Mouse (Mus musculus) liver, adult (tissue): Measurements from ENCODE around the gene Srebf1.

Experiments
- GATA4 ChIP-seq: IDR thresholded peaks from 2 replicates; pipeline ENCODE4 v1.6.1; 2014; ENCODE audit warnings: mild to moderate bottlenecking, low read length; ENCODE audit not compliant: insufficient replicate concordance

Gene Srebf1

GRCm38 (mm10) chr11:60182741-60183140 is 39.6 kb downstream of the Srebf1 start:
- no peak for TF ChIP-seq GATA4

DNA sequence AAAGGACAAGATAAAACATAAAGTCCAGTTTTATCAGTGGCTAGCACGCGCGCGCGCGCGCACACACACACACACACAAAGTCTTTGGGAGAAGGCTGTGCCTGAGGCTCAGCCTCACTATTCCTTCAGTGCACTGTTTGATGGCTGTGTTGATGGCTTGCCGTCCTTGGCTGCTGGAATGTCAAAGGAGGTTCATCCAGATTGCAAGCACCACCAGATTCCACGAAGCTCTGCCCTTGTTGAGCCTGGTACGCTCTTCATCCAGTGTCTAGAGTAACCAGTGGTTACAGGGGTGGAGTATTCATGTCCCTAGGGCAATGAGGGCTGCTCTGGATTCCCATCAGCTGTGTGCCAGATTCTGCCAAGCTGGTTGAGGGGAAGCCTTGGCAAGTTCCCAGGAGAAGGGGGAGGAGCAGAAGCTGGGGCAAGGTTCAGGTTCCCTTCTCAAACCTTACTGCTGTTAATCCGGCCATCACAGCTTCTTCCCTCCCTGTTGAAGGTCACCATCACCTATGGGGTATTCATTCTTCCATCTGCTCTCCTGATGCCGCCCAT is 40.2 kb downstream of the Srebf1 start:
- TF ChIP-seq GATA4: no peak

- TF ChIP-seq GATA4: no peak
These were observed 43.9 kb downstream of the Srebf1 start for GRCm38 (mm10) chr11:60178506-60178905.

DNA sequence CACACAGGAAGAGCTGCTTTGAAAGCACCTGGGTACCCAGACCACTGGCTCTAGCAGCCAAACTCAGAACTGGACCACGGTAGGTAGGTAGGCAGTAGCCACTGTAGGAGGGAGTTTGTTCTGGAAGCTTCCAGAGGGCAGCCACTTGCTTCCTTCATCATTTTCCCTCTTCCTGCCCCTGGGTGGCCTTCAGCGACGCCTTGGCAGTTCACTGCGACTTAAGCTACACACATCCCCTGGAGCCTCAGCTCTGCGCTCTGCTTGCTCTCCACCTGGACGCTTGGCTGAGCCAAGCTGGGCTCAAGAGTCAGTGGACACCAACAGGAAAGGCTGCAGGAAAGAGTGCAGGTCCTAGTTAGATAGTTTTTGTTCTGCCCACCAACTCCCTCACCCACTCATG is 44.4 kb downstream of the Srebf1 start:
- TF ChIP-seq GATA4: no peak

- TF ChIP-seq GATA4: no peak
These were observed 45.3 kb downstream of the Srebf1 start for GRCm38 (mm10) chr11:60176975-60177657.

- no peak for TF ChIP-seq GATA4
These were observed 46.0 kb downstream of the Srebf1 start for GRCm38 (mm10) chr11:60176182-60176974.

DNA sequence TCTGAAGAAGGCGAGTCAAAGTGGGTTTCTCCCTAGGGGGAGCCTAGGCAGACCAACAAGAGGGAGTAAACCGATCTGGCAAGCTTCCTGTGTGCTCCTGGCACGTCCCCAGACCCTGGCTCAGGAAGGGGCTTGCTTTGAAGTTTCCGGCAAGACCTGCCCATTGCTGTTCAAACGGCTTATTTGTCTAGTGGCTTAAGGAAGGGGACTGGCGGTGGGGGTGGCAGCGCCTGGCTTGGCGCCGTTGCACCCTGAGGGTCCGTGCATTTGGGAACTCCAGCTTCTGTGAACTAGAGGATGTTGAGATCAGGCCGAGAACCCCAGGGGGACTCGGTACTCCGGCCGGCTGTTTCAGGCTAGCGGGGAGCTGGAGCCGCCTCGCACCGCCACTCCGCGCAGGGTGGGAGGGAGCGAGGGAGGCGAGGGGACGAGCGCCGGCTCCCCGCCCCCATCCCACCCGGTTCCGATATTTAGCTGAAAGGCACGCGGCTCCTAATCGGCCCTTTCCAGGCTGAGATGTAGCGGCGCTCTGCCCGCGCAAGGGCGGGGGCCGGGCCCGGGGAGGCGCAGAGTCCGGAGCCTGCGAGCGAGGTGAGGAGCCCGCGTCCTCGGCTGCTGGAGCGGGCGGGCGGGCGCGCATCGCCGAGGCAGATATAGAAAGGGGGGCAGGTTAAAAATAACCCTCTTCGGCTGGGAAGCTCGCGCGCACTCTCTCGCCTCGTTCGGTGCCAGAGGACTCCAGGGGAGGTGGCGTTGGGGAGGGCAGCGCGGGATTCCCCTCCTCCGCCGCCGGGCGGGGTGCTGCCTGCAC is 46.8 kb downstream of the Srebf1 start:
- TF ChIP-seq GATA4: no peak

DNA sequence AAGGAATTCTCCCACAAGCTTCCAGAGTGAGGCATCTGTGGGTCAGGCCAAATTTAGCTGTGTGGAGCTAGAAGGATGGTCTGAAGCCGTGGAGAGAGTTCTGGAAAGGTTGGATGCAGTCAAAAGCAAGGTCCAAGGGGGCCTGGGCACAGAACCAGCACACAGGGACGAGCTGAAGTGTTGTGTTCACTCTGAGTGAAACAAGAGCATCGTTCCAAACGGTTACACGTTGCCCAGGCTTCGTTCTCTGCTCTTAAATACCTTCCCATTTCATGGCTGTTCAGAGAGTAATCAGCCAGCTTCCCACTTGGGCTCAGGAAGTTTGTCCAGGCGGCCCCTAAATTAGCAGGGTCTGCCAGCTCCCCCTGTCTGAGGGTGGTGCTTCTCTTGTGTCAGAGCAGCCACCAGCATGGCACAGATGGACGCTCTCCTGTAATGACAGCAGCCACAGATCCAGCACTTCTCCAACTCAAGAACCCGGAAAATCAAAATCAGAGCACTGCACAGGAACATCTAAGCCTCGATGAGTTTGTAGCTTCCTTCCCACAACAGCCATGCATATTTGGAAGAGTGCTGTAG is 48.7 kb downstream of the Srebf1 start:
- TF ChIP-seq GATA4: no peak

DNA sequence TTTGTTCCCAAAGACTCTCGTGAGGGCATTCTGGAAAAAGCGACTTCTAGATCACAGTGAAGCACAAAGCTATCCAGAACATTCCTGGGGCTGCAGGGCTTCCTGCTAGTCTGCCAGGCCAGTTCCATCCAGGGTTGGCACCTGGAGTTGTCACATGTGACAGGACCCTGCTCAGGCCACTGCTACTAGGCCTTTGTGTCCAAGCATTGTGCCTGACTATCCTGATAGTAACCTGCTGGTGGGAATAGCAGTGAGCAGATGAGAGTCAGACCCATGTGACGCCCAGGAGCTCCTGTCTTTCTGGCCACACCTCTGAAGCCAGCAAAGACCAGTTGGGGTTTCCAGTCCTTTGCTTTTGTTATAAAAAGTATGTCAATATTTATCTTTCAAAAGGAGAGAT is 50.3 kb downstream of the Srebf1 start:
- TF ChIP-seq GATA4: no peak

DNA sequence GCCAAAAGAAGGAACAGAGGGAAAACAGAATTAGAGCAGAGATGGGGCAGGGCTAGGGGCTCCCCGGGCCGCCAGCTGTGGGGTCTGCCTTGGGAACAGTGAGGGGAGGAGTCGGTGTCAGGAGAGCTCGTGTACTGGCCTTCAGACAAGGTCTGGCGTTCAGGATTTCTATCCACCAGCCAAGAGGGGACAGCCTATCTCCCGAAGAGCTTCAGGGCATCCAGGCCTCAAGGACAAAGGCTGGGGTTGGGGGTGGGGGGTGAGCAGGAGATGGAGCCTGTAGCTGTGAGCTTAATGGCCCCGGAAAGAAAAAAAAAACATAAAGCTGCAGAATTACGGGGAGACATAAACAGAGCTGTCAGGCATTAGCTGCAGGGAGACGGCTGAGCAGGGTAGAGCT is 53.6 kb downstream of the Srebf1 start:
- TF ChIP-seq GATA4: no peak

DNA sequence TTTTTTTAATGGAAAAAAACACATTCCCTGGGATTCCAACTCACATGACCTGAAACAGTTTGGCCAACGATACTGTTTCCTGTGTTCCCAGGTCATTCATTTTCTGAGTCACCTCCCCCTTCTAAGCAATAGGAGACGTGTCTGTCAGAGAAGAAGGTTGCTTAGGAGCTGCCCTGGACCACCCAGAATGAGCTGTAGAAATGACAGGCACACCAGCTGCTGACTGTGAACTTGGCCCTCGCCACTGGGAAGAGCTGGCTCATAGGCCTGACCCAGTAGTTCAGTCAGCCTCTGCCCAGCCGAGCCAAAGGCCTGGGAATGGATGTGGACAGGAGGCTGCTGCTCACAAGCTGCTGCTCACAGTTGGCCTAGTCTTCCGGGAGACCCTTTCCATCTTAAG is 57.3 kb downstream of the Srebf1 start:
- no peak for TF ChIP-seq GATA4

- TF ChIP-seq GATA4: no peak
These were observed 57.9 kb downstream of the Srebf1 start for GRCm38 (mm10) chr11:60164450-60164849.

DNA sequence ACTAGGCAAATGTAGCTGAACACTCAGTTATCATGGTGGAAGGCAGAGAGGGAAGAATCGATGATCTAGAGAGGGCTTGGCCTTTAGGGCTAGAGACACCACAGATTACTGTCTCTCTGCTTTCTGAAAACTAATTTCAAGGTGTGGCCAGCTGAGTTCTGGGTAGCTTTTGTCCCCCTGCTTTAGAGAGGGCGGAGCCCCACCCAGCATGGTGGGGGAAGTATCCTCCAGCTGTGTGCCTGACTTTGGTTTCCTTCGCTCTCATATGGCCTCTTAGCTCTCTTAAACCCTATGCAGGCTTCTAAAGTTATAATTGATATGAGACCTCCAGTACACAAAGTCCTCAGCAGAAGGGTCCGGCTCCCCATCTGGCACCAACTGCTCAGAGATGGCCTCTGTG is 59.0 kb downstream of the Srebf1 start:
- no peak for TF ChIP-seq GATA4

DNA sequence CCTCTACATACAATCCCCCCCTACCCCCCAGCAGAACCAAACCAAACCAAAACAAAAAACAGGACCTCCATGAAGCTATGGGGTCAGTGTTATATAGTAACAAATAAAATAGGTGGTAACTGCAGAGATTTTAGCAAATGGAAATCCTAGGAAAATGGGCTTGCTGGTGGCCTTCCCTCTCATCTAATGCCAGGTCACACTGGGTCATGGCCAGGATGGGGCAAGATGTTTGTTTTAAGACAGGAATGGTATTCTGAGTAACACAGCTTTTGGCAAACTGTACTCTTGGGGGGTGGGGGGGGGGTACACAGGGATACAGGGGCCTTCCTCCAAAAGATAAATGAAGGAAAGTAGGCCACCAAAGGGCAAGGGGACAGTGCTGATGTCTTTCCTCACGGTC is 59.8 kb downstream of the Srebf1 start:
- no peak for TF ChIP-seq GATA4
